Mouse (Mus musculus): Measurements from ENCODE around the gene Psmd8.
A peak's percentile ranks its signal among the peaks of the same experiment; 100 is the strongest.
"Not testable (repeated sequence)": the region's sequence is repeated elsewhere in the genome, so short reads cannot be mapped to it uniquely, and the experiment has no call there.

Psmd8 gene

GRCm38 (mm10) chr7:29170066-29170754, 10.3 kb downstream of the Psmd8 start, which contains the start of the genes Ggn and Spred3:
TSS of gene Ggn (plus strand) at chr7:29170210.
TSS of gene Spred3 (minus strand) at chr7:29170411.
- DNase-seq: peak; percentile 90

GRCm38 (mm10) chr7:29169231-29170065, 11.1 kb downstream of the Psmd8 start:
- peak; percentile 70 for DNase-seq

GRCm38 (mm10) chr7:29168791-29169230, 11.7 kb downstream of the Psmd8 start:
- no peak for DNase-seq

DNA sequence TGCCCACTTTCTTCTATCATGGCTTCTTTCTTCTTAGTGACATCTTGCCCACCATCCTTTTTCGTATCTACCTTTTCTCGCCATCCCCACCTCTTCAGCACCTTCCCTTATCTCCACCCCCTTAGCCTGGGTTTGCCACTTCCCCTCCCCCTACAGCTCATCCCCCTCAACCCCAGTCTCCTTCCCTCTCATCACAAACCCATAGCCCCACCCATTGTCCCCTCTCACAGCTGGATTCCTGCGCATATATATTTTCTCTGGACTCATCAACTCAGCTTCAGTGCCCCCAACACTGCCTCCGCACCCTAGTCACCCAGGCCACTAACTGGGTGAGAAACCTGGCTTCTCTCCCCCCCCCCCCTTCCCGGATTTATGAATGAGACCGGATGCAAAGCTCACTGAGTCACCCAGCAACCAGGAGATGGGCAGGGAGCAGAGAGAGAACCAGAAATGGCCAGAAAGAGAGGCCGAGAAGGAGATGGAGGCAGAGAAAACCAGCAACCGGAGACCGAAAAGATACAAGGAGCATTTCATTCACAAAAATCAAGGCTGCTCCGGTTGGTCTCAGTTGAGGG, 12.3 kb downstream of the Psmd8 start:
- no peak for DNase-seq

- DNase-seq: no peak
These were observed 12.8 kb downstream of the Psmd8 start for GRCm38 (mm10) chr7:29167656-29168055.

GRCm38 (mm10) chr7:29162750-29163525, 17.6 kb downstream of the Psmd8 start:
- peak; percentile 73 for DNase-seq

- DNase-seq: no peak
These were observed 18.2 kb downstream of the Psmd8 start for GRCm38 (mm10) chr7:29162294-29162693.

DNA sequence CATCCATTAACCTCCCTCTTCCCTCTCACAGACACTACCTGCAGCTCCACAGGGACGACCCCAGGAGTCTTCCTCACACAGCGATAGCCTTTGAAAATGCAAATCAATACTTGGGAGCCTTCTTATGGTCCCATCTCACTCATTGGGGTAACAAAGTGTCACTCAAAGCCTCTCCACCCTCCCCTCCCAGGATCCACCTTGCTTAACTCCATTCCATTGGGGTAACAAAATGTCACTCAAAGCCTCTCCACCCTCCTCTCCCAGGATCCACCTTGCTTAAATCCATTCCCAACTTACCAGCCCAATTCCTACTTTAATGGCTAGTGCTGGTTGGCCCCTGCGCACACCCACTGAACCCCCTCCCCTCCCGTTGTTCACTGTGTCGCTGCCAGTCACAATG, 22.2 kb downstream of the Psmd8 start:
- DNase-seq: no peak

DNA sequence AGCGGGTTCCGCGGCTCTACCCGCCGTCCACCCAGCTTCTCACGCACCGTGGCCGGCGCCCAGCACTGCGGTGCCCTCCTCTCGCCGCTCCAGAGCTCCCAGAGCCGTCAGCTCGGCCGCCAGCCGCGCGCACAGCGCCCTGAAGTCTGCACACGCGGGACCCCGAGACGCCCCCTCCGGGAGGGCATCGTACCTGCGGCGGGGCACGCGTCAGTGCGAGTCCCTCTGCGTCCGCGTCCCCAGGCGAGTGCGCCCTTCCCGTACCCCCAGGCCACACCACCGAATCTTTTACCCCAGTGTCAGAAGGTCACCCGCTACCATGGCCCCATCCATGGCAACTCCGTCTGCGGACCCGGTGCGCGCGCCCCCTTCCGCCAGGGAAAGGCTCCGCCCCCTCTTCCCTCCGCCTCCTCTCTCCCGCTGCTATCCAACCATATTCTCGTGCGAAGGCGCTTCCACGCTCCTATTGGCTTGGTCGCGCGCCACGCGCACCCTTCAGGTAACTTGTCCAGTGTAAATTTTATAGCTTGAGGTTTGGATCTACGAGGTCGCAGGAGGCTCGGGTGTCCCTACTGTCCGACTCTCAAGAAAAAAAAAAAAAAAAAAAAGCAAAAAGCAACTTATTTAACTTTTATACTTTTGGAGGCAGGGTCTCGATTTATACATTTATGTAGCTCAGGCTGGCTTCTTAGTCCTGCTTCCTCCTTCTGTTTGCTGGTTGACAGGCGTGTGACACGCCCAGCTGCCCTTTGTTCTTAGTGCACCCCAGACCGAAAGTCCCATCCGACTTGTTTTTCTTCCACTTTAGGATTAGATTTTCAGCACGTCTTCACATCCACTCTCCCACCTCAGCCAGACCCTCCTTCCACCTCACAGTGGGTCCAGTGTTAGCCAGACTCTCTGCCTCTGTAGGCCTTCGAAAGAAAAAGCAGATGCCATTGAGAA, 24.4 kb downstream of the Psmd8 start, which contains the start of gene Fam98c:
Fam98c (minus strand) TSS at position 397 of the 945 bp plus-strand sequence.
- DNase-seq: peak; percentile 88

DNA sequence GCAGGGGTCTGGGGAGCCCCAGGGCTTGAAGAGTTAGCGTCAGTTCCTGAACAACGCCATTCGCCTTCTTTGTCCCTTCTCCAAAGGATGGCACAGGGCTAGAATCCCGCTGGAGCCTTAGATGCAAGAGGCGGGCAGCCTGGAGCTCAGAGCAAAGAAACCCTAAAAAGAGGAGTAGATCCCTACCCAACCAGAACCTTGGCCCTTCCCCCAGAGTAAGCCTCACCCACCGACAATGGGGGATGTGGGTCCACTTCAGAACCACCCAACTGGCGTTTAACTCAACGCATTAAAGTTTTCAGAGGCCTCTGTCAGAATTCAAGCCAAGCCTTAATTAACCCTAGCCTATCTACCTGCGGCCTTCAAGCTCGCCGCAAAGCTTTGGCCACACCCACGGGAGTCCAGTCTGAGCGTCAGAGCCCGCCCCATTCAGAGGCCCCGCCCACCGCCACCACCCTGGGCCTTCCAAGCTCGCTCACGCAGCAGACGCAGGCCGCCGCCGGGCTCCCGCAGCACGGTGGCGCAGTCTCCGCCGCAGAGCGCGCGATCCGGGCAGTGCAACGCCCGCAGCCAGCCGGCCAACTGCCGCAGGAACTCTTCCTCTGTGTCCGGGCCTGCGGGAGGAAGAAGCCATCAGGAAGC, 25.2 kb downstream of the Psmd8 start:
- DNase-seq: peak; percentile 93

- DNase-seq: no peak
These were observed 26.3 kb downstream of the Psmd8 start for GRCm38 (mm10) chr7:29154018-29154720.

DNA sequence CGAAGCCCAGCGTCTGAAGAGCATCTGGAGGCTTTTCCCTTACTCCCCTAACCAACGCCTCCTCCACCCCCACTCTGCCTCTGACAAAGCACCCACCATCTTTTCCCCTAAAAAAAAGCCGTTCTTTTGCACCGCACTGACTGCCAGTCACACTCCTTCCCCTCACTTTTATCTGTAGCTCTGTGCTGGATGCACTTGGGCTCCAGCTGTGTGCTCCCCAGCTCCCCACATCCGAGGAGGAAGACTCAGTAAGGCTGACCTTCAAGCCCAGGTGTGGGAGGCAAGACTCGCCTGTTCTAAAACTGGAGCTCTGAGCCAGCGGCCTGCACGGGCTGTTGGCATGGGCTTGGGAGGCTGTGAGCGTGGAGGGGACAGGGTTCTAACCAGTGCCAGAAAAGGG, 29.0 kb downstream of the Psmd8 start:
- no peak for DNase-seq

DNA sequence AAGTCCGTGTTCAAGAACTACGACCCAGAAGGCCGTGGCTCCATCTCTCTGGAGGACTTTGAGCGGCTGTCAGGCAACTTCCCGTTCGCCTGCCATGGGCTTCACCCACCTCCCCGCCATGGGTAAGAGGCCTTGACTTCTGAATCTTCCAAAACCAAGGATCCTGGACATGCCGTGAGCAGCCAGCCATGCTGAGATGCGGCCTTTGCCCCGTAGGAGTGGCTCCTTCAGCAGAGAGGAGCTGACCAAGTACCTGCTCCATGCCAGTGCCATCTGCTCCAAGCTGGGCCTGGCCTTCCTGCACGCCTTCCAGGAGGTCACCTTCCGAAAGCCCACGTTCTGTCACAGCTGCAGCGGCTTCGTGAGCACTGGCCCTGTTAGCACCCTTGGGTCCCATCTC, 31.7 kb downstream of the Psmd8 start:
- peak; percentile 37 for DNase-seq

DNA sequence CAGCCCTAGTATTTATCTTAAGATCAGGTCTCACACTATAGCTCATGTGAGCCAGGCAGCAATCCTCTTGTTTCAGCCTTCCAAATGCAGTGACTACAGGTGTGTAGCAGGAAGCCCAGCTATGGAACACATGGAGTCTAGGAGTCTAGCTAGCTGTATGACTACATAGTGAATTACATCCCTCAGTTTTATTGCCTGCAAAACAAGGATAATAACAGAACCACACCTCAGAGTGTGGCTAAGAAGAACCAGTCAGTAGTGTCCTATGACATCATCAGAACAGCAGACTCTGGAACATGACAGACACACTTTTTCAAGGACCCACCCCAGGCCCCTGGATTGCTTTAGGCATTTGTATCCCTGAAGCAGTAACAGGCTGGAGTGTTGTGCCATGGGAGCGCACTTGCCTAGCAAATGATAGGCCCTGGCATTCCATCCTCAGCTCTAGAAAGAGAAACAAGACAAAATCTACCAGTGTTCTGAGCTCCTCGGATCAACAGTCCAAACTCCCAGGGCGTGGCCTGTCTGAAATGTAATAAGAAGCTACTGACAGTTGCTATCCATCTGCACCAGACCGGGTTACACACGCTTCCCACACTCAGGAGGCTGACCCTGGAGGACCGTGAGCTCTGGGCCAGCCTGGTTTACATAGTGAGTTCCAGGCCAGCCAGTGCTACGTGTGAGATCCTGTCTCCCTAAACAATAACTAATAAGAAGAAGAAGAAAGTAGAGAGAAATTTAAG, 33.7 kb downstream of the Psmd8 start:
- no peak for DNase-seq

- no peak for DNase-seq
These were observed 36.5 kb downstream of the Psmd8 start for GRCm38 (mm10) chr7:29144006-29144405.

DNA sequence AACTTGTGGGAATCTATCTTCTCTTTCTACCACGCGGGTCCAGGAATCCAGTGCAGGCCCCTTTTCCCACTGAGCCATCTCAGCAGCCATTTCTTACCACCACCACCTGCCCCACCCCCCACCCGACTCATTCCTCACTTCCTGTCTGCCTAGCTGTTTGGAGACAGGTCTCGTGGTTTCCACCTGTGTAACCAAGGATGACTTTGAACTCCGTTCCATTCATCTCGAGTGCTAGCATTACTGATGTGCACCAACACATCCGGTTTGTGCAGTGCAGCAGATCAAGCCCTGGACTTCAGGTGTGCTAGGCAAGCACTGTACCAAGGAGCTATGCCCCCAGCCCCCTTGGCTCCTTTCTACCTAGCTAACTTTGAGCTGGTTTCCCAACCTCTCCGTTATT, 39.1 kb downstream of the Psmd8 start:
- DNase-seq: no peak

- not testable (repeated sequence) for DNase-seq
These were observed 41.3 kb downstream of the Psmd8 start for GRCm38 (mm10) chr7:29139237-29139636.

DNA sequence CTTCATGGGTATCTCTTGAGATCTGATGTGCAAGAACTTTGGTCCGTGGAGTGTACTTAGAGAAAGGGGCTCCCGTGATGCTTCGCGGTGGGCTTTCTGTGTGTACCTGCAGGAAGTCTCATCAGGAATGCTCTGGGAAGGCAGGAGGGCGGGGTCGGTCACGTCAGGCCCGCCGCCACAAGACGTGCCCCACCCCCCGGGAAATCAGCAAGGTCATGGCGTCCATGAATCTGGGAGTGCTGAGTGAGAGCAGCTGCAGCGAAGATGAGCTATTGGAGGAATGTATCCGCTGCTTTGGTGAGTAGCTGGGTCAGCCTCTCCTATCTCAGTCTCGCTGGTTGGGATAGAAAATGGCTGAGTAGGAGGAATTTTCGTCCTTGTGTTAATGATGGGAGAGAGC, 43.1 kb downstream of the Psmd8 start:
- no peak for DNase-seq

GRCm38 (mm10) chr7:29134693-29135386, 45.7 kb downstream of the Psmd8 start, which contains the start of gene Rasgrp4:
TSS of gene Rasgrp4 (plus strand) at chr7:29134851.
- no peak for DNase-seq
